Mouse (Mus musculus) retina, postnatal 7 days (tissue): Measurements from ENCODE around the gene Tgm2.

ENCODE experiments used
- DNase-seq: peaks from one replicate; pipeline ENCODE4 v3.0.0-alpha.2; 2012; ENCODE audit warnings: low read depth, low spot score

Gene Tgm2

DNA sequence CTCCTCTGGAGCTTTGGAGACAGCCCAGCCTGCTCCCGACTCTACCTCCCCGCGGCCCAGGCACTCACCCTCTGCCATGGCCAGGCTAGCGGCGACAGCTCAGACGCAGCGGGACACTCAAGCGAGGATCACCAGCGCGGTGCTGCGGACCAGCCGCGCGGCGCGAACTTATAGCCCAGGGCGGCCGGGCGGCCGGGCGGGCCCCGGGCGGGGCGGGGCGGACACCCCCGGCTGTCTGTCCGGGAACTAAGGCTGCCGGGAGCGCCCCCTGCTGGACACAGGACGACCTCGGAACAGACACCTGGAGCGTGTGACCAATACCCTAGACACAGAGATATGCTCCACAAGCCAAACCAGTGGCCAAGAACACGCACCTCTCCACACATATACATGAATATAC, at the start of gene Tgm2:
Gene Tgm2 (minus strand): TSS at position 214 of the 400 bp plus-strand sequence.
- DNase-seq: peak; percentile 64

DNA sequence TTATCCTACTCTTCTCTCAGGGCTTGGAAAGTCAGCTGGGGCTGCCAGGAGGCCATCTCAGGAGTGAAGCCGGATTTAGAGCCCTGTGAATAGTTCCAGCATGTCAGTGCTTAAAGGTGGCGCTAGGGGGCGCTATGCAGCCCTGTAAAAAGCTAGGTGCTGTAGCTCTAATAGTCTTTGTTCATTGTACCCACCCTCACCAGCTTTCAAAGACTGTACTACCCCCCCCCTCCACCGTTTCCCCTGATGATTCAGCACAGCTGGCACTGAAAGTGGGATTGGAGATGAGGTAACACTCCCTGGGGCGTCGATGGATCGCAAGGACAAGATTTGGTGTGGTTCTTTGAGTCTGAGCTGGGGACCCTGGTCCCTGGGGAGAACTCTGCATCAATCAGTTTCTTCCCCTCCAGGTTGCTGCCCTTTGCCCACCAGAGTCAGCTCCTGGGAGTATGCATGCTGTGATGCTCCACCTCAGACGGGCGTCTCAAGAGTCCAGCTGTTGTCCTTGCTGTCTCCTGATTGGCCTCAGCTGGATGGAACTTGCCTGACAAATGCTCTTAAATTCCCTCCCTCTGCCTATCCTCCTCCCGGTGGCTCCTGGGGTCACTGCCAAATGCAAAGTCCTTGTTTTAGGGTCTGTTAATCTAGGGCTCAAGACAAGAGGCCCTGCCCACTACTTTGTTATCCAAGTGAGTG, 48.9 kb upstream of the Tgm2 start:
- peak; percentile 57 for DNase-seq

DNA sequence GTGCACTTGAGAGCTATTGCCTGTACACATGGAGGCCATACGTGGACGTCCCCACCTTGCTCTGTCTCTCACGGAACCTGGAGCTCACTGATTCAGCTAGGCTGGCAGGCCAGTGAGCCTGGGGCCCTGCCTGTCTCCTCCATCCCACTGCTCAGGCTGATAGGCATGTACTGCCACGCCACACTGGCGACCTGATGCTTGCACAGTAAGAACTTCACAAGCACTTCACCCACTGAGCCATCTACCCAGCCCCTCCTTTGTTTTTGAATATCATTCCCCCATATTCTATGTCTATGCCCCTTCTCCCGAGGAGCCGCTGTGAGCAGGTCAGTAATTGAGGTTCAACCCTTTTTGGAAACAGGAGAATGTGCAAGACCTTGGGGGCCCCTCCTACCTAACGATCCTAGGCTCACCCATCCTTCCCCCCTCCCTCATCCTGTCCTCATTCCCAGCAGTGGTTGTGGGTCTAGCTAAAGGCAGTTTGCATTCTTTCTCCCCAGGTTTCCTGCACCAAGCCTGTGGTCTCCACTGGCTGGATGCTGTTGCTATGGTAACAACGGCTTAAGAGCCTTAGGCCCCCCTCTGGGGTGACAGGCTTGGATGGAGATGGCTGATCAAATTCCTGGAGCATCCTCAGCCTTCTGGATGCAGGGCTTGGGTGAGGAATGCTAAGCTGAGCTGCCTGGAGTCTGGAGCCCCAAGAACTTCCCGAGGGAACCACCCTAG, 47.5 kb upstream of the Tgm2 start:
- DNase-seq: no peak

DNA sequence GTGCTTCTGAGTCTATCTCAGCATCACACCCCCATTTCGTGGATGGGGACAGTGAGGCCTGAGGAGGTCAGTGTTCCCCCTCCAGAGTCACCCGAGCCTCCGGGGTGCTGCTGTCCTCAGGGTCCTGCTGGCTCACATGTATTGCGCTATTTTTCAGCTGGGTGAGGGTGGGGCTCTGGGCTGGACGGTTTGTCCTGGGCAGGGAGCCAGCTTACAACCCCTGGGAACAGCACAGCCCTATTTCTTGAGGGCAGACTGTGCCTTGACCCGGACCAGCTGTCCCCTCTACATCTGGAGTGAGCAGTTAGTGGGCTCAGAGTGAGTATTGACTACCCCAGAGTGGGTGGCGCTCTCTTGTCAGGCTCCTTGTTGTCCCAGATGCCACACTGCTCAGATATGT, 44.9 kb upstream of the Tgm2 start:
- DNase-seq: no peak

DNA sequence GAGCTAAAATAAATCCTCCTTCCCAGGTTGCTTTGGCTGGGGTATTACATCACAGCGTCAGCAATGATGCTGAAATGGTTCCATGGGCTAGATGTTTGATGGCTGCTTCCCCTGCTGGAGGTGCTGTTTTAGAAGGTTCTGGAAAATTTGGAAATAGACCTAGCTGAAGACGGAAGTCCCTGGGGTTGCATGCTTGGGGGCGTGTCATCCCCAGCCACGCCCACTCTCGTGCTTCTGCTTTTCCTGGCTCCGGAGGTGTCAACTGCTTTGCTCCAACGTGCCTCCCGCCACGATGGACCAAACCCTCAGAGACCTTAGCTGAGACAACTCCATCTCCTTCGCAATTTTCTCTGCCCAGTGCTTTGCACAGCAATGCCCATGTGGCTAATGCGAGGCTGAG, 43.2 kb upstream of the Tgm2 start:
- DNase-seq: no peak

DNA sequence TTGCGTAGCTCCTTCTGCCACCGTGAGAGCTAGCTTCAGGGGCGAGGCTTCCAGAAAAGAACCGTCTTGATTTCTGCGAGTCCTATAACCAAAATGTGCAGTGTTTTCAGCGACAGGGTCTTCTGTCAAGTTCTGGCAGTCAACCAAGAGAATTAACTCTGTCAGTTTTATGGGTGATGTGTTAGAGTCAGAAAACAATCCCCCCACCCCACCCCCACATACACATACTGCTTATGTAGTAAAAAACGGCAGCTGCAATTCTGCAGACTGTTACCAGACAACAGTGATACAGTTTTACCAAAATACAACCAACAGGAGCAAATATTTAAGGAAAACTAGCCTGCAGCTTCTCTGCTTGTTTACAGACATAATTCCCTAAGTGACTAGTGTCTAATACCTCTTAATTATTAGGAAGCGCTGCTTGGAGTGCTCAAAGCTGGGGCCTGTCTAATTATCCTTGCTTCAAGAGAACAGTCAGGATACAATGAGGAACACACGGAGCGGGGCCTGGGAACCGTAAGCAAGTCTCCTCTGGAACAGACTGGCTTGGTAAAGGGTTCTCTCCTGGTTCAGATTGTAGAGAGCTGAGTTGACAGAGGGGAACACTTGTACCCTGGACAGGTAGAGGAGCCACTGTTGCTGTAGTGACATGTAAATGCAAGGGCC, 40.1 kb upstream of the Tgm2 start:
- DNase-seq: no peak

DNA sequence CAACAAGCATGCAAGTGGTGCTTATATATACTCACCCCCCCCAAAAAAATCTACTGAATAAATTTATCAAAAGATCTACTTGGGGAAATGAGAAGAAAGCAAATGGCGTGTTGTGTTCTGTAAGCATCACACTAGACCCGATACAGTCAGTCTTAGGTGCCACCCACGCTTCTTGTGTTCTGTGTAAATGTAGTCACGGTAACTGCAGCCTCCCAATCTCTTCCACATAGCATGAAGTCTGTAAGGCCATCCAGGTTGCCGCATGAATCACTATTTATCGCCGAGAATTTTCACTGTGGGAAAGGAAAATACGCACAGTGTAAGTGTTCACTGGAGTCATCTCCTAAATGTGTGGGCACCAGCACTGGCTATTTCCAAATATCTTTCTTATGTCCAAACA, 37.0 kb upstream of the Tgm2 start:
- DNase-seq: no peak

DNA sequence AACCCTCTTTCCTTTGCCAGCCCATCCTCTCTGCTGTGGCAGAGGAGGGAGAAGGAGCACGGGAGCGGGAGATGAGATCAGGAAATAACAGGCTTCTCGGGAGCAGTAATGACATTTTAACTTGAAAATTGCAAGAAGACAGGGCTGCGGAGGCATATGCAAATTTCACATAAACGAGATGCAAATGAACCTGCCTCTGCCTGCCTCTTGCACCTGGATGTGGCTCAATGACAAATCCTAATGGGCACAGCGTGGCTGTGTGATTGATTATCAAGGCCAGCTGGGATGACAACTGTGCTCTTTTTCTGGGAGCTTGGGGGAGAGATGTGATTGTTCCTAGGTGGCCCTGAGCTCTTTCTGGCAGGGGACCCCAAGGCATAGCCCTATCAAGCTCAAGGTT, 35.7 kb upstream of the Tgm2 start:
- DNase-seq: no peak

DNA sequence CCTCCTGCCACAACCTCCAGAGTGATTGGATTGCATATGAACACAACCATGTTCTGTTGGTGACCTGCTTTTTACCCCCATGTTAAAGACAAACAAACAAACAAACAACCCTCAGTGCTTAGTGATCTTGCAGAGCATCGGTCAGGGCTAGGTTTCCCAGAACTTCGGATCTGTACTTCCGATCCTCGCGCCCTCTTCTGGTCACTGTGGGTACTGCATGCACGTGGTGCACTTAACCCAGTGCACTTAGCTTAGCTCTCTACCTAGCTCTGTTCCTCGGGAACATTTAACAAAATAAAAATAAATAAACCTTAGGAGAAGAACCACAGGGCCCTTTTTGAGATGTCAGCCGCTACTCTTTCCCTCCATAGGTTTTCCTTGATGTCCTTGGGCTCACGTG, 34.6 kb upstream of the Tgm2 start:
- no peak for DNase-seq

DNA sequence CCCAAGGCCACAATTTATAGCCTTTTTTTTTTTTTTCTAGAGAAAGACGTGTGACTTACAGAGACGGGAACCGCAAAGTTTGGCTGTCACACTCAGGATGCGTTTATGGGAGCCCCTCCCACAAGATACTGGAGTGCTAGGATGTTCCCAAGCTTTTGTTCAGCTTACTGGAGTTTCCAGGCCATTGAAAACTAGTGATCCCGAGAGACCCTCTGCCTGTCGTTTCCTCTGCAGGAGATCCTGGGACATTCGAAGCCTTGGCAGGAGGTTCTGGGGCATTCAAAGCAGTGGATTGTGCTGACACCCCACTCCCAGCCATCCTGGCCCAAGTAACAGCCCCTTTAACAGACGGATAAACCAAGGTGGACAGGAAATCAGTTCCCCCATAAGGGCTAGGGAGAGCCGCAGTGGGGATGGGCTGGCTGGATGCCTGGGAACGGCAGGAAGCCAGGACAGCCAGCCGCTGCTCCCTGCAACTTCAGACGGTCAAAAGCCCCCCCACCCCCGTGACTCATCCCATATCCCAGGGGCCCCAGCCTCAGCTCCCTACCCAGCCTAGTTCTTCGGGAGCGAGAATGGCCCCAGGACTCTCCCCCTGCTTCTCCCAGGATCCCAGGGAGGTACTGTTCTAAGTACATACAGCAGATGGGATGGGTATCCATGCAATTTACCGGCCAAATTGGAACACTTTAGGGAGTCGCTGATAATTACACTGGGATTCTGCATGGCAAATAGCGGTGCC, 33.3 kb upstream of the Tgm2 start:
- DNase-seq: no peak

DNA sequence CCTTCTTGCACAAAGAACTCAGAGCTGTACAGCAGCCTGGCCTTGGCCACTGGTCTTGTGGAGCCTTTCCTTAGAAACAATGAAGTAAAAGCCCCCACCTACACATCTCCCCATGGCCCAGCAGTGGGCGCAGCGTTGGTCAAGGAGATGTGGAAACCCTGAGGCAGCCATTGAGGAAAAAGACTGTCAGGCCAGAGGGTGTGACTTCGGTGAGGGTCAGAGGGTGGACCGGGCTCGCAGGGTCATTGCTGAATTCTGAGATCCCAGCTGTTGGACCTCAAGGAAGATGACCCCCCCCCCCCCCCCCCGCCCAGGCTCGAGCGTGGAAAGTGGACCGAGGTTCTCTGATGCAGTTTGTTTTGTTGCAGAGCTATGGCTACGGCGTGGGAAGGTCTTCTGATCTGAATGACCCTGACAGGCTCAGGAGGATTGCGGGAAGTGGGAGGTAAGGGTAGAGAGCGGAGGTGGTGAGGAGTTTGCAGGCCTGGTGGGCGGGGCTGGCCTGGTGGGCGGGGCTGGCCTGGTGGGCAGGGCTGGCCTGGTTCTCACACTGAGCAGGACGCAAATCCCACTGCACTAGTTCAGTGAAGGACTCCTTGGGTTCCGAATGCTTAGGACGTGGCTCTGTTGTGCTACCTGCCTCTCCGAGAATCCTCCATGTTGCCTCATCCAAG, 32.6 kb upstream of the Tgm2 start:
- peak; percentile 43 for DNase-seq

DNA sequence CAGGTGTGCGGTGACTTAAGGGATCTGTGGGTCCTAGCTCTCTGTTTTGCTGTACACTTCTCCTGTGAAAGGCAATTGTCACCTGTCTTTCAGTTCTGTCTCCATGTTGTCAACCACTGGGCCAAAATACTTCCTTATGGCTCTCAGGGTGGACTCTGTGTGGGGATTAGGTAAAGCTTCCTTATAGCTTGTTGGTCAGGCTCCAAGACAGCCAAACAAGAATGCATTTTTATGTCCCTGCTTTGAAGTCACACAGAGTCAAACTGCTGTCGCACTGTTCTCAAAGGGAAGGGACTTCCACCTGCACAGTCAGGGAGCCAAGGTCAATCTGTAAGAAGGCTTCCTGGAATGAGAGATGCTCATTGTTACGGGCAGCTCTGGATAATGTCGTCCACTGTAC, 31.9 kb upstream of the Tgm2 start:
- DNase-seq: no peak

DNA sequence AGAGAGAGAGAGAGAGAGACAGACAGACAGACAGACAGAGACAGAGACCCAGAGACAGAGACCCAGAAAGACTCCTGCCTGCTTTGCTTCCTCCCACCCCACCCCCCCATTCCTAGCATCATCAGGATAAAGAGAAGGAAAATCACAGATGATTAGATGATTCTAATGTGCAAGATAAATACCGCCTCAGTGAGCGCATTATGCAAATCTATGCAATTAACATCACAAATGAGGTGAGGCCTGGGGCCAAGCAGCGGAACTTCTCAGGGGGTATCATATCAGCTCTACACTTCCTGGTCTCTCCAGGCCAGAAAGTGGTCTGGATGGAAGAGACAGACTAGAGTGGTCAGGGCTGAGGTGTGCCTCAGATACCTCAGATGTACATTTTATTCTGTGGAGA, 31.3 kb upstream of the Tgm2 start:
- no peak for DNase-seq

DNA sequence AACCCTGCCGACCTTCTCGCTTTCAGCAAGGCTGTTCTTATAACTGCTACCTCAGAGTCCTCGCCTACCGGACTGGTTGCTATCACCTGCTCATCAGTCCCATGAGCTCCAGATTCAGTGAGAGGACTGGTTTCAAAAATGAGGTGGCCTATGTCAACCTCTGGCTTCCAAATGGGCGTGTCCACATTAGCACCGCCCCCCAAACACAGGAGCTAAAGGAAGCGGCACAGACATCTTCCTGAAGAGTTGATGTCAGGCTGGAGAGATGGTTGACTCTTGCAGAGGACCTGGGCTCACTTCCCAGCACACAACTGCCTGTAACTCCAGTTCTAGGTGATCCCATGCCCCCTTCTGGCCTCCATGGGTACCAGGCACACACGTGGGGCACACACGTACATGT, 30.5 kb upstream of the Tgm2 start:
- no peak for DNase-seq

DNA sequence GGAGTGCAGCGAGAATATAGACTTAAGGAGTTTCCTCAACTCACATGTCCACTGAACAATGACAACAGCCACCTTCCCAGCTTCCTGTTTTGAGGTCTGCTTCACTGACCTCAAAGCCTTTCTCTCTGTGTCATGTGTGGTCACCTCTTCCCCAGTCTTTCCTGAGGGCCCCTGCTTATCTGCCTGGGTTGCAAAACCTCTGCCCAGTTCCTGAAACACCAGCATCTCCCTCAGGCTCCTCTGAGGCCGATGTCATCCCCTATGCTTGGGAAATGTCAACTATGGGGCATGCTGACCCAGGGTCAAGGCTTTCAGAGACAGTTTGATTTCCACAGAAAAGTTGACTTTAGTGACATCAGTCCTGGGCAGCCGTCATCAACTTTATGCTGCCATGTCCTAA, 29.2 kb upstream of the Tgm2 start:
- DNase-seq: no peak

DNA sequence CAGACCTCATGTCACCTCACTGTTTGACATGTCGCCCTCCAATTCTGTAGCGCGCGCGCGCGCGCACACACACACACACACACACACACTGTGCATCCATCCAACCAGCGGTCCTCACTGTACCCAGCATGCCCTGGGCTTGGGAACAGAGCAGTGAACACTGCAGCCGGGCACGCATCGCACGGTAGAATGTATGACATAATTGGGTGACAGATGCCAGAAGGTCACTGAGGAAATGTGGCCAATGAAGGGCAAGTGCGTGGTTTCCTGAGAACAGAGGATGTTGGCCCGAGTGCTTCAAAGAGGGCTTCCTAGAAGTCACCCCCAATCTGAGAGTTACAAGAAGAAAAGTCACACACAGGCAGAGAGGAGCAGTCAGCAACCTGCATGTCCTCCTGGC, 28.7 kb upstream of the Tgm2 start:
- DNase-seq: no peak

DNA sequence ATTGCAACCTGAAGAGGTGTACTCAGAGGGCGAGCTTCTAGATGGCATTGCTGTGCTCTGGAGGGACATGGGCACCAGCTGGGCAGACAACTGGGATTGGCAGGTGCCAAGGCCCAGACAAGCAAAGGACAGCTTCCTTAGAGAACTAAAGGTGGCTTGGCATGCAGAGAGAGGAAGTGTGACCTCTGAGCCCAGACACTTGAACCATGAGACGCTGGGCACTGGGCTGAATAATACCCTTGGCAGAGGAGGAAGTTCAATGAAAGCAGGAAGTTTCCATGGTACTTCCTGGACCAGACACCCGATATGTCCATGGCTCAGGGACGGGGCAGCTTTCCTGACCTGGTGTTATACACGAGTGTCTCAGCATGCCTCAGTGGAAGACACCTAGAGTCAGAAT, 28.2 kb upstream of the Tgm2 start:
- no peak for DNase-seq

DNA sequence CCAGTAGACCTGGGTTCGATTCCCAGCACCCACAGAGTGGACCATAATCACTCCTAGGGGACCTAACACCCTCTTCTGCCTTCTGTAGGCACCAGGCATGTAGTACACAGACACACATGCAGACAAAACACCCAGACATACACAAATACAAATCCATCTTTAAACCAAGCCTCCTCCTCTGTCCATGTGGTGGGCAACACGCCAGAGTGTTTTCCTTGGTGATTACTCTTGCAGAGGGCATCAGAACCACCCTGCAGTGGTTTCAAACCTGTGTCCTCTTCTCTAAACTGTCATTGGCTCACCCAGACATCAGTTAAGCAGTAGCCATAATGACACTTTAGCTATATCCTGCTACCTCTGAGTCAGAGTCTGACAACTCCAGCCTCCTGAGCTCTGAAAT, 24.2 kb upstream of the Tgm2 start:
- DNase-seq: no peak

DNA sequence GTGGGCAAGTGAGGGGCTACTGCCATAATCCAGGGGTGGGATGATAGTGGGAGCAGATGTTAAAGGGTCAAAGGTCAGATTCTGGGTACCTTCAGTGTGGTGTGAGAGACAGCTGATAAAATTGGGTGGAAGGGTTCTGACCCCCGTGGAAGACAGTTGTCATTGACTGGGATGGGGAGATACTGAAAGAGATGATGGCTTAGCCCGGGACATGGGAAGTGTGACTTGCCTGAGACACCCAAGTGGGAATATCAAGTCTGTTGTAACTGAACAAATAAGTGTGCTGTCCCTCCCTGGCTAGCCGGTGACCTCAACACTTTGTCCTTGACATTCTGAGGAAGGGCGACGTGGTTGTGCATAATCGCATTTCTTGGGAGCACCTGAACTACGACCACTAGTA, 23.5 kb upstream of the Tgm2 start:
- DNase-seq: no peak

DNA sequence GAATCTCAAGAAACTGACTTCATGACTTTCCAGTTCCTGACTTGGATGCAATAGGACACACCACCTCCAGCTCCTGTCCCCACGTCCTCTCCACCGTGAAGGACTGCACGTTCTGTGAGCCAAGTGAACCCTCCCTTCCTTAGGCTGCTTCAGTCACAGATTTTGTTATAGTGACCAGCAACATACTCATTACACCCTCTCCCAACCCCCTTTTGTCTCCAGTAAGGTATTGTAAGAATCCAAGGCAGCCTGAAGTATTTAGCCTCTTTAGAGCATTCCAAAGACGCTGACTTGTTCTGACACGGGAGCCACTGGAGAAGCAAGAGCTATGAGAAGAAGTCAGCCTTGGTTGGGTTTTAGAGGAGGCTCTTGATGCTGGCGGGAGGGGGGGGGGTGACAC, 23.1 kb upstream of the Tgm2 start:
- no peak for DNase-seq

DNA sequence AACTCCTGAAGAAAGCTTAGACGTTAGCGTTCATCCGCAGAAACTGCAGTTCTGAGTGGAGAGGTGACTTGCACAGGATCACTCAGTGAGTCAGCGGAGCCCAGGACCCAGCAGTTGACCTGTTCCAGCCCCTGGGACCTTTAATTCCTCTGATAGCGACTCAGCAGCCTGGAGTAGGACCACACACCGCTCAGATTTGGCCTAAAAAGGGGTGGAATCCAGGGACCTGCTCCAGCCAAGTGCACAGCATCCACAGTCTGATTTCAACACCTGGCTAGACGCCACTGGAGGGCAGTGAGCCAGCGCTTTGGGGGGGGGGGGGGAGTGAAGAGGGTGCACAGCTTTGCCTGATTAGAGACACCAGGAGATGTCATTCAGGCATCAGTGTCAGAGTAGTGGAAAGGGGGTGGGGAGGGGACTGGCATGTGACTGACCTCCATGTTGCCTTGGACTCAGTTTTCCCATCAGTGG, 22.5 kb upstream of the Tgm2 start:
- DNase-seq: no peak
